Mouse (Mus musculus): ENCODE measurements around the gene Msrb1. TPM values are rescaled to one million over a fixed set of nuclear protein-coding genes. Genes with fewer than 3 reads are reported as not detected.
"Not testable (repeated sequence)": the region's sequence is repeated elsewhere in the genome, so short reads cannot be mapped to it uniquely, and the experiment has no call there.

Msrb1 gene
- polyA plus RNA-seq, 1 experiment from 2014 or later = 23.6 TPM

DNA sequence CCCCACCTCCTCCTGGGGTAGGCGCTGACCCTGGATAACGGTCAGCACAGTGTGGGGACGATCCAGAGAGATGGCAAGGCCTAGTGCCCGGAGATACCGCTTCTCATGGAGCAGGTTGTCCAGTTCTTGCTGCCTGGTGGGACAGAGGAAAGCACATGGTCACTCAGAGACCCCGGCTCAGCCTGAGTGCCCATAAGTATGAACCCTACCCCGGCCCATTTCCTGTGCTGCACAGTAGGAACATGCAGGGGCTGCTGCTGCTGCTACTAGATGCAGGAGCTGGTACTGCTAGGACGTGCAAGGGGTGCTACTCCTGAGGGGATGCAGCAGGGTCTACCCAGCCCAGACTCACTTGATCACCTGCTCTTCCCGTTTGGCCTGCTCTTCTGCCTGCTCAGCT lies 35.2 kb upstream of the Msrb1 start:
- no peak overlapping the region for H3K4me3 ChIP-seq
- peaks cover 57% of the 10 kb centered on the region for H3K36me3 ChIP-seq
- H3K4me1 ChIP-seq = peaks cover 18% of the 10 kb centered on the region
- H3K27me3 ChIP-seq = no peaks in the 10 kb centered on the region
- ATAC-seq (ENCODE audit: insufficient number of reproducible peaks, insufficient read depth, low FRiP score, low TSS enrichment) = no peak
- no peaks in the 10 kb centered on the region for H3K9me3 ChIP-seq
- no peak overlapping the region for H3K4me2 ChIP-seq (replicated peaks)
- H3K27ac ChIP-seq = no peak overlapping the region
- 95% methylated on average over 9 of the region's 9 CpGs for WGBS
- H3K9ac ChIP-seq = no peak overlapping the region

- Histone ChIP-seq H3K4me3 (0 out of 2 replicates have a peak overlapping the region, but pooled peaks have one; percentile 82), H3K4me2 (replicated peaks) (peak overlapping the region; percentile 71; the same call in 1 of the 2 replicates), H3K36me3 (peaks cover 42% of the 10 kb centered on the region), H3K9me3 (no peaks in the 10 kb centered on the region), H3K4me1 (peaks cover 11% of the 10 kb centered on the region), H3K27ac (no peak overlapping the region), H3K27me3 (no peaks in the 10 kb centered on the region), H3K9ac (no peak overlapping the region)
- WGBS = 95% methylated on average over 3 of the region's 3 CpGs
- no peak for ATAC-seq (ENCODE audit: insufficient number of reproducible peaks, insufficient read depth, low FRiP score, low TSS enrichment)
These were observed 30.6 kb upstream of the Msrb1 start for GRCm38 (mm10) chr17:24705821-24706220.

- H3K4me1 ChIP-seq = peaks cover 11% of the 10 kb centered on the region
- peak within 1 kb of the TSS; percentile 71 for H3K9ac ChIP-seq
- peak within 1 kb of the TSS; percentile 82 for H3K4me3 ChIP-seq
- H3K27ac ChIP-seq = peak within 1 kb of the TSS; percentile 71
- H3K9me3 ChIP-seq = no peaks in the 10 kb centered on the region
- H3K4me2 ChIP-seq (replicated peaks) = peak within 1 kb of the TSS; percentile 71
- H3K36me3 ChIP-seq = peaks cover 28% of the 10 kb centered on the region
- H3K27me3 ChIP-seq = no peaks in the 10 kb centered on the region
- WGBS = 3% methylated on average over 32 of the region's 32 CpGs
- ATAC-seq (ENCODE audit: insufficient number of reproducible peaks, insufficient read depth, low FRiP score, low TSS enrichment) = peak; percentile 72; the same call in 1 of the 2 replicates
These were observed 29.3 kb upstream of the Msrb1 start, which contains the start of gene Tbl3 for GRCm38 (mm10) chr17:24706982-24707800. Gene Tbl3, minus strand, starts transcription at chr17:24707660.

GRCm38 (mm10) chr17:24707801-24708425 lies 28.5 kb upstream of the Msrb1 start:
- H3K27ac ChIP-seq = peak overlapping the region; percentile 71
- H3K9me3 ChIP-seq = no peaks in the 10 kb centered on the region
- H3K4me3 ChIP-seq = peak overlapping the region; percentile 82
- H3K9ac ChIP-seq = peak overlapping the region; percentile 71
- ATAC-seq (ENCODE audit: insufficient number of reproducible peaks, insufficient read depth, low FRiP score, low TSS enrichment) = no peak
- peaks cover 11% of the 10 kb centered on the region for H3K4me1 ChIP-seq
- H3K36me3 ChIP-seq = peaks cover 22% of the 10 kb centered on the region
- H3K4me2 ChIP-seq (replicated peaks) = peak overlapping the region; percentile 71
- H3K27me3 ChIP-seq = no peaks in the 10 kb centered on the region
- WGBS = 6% methylated on average over 24 of the region's 24 CpGs

DNA sequence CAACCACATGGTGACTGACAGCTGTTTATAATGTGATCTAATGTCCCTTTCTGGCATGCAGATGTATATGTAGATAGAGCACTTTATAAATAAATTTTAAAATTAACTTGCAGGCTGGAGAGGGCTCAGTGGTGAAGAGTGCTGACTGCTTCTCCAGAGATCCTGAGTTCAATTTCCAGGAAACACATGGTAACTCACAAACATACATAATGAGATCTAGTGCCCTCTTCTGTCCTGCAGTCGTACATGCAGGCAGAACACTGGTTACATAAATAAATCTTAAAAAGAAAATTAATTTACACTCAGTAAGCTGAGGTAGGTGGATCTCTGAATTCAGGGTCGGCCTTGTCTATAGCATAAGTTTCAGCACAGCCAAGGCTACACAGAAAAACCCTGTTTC lies 27.8 kb upstream of the Msrb1 start:
- Histone ChIP-seq H3K36me3 (peaks cover 19% of the 10 kb centered on the region), H3K9me3 (no peaks in the 10 kb centered on the region), H3K4me3 (no peak overlapping the region), H3K4me1 (peaks cover 11% of the 10 kb centered on the region), H3K9ac (no peak overlapping the region), H3K4me2 (replicated peaks) (no peak overlapping the region), H3K27ac (no peak overlapping the region), H3K27me3 (no peaks in the 10 kb centered on the region)
- no peak for ATAC-seq (ENCODE audit: insufficient number of reproducible peaks, insufficient read depth, low FRiP score, low TSS enrichment)
- 34% methylated on average over 2 of the region's 2 CpGs for WGBS

- Histone ChIP-seq H3K4me1 (peaks cover 7% of the 10 kb centered on the region; the same call in 1 of the 2 replicates), H3K9ac (no peak overlapping the region), H3K27ac (no peak overlapping the region), H3K9me3 (no peaks in the 10 kb centered on the region), H3K4me2 (replicated peaks) (no peak overlapping the region), H3K4me3 (no peak overlapping the region), H3K27me3 (no peaks in the 10 kb centered on the region), H3K36me3 (peaks cover 27% of the 10 kb centered on the region)
- WGBS = 83% methylated on average over 6 of the region's 6 CpGs
- no peak for ATAC-seq (ENCODE audit: insufficient number of reproducible peaks, insufficient read depth, low FRiP score, low TSS enrichment)
These were observed 20.9 kb upstream of the Msrb1 start for GRCm38 (mm10) chr17:24715556-24715955.

DNA sequence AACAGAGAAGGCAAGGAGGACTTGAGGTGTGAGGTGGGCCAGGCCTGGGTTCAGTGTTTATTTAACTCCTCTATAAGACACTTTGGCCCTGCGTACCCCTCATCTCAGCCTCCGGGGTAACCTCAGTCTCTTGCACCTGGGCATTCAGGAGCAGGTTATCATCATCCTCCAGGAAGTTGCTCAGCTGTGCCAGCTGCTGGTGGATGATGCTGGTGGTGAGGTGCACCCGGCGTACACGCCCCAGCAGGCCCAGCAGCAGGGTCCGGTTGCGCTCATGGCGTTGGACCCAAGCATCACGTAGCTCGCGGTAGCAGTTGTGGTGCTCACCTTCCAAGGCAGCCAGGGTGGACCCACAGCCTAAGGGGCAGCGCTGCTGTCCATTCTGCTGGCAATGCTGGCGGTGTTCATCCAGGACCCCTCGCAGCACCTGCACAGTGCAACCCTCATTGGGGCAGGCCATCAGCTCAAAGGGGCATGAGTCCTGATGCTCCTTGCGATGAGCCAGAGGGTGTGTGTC lies 20.2 kb upstream of the Msrb1 start:
- Histone ChIP-seq H3K27me3 (no peaks in the 10 kb centered on the region), H3K9ac (no peak overlapping the region), H3K9me3 (no peaks in the 10 kb centered on the region), H3K4me1 (peaks cover 9% of the 10 kb centered on the region), H3K4me3 (no peak overlapping the region), H3K36me3 (peaks cover 31% of the 10 kb centered on the region), H3K27ac (no peak overlapping the region), H3K4me2 (replicated peaks) (no peak overlapping the region)
- no peak for ATAC-seq (ENCODE audit: insufficient number of reproducible peaks, insufficient read depth, low FRiP score, low TSS enrichment)
- WGBS = 97% methylated on average over 15 of the region's 15 CpGs

GRCm38 (mm10) chr17:24717943-24718342 lies 18.5 kb upstream of the Msrb1 start, which contains the start of the genes Rnf151 and Rps2:
Gene Rnf151, minus strand, starts transcription at chr17:24718063.
Gene Rps2, plus strand, starts transcription at chr17:24718116.
- Histone ChIP-seq H3K4me2 (replicated peaks) (peak within 1 kb of the TSS; percentile 66), H3K4me1 (peaks cover 23% of the 10 kb centered on the region), H3K9me3 (no peaks in the 10 kb centered on the region), H3K27ac (no peak within 1 kb of the TSS), H3K9ac (peak within 1 kb of the TSS; percentile 87), H3K27me3 (no peaks in the 10 kb centered on the region), H3K36me3 (peaks cover 45% of the 10 kb centered on the region), H3K4me3 (peak within 1 kb of the TSS; percentile 84)
- no peak for ATAC-seq (ENCODE audit: insufficient number of reproducible peaks, insufficient read depth, low FRiP score, low TSS enrichment)
- 84% methylated on average over 4 of the region's 4 CpGs for WGBS

GRCm38 (mm10) chr17:24718938-24719337 lies 17.5 kb upstream of the Msrb1 start:
- not testable (repeated sequence) for ATAC-seq (ENCODE audit: insufficient number of reproducible peaks, insufficient read depth, low FRiP score, low TSS enrichment); H3K27me3 ChIP-seq; H3K9me3 ChIP-seq
- Histone ChIP-seq H3K27ac (peak overlapping the region; percentile 81; the same call in 1 of the 2 replicates), H3K4me2 (replicated peaks) (peak overlapping the region; percentile 66), H3K4me1 (peaks cover 29% of the 10 kb centered on the region), H3K36me3 (peaks cover 45% of the 10 kb centered on the region), H3K9ac (peak overlapping the region; percentile 87), H3K4me3 (peak overlapping the region; percentile 84)
- 63% methylated on average over 5 of the region's 5 CpGs for WGBS

DNA sequence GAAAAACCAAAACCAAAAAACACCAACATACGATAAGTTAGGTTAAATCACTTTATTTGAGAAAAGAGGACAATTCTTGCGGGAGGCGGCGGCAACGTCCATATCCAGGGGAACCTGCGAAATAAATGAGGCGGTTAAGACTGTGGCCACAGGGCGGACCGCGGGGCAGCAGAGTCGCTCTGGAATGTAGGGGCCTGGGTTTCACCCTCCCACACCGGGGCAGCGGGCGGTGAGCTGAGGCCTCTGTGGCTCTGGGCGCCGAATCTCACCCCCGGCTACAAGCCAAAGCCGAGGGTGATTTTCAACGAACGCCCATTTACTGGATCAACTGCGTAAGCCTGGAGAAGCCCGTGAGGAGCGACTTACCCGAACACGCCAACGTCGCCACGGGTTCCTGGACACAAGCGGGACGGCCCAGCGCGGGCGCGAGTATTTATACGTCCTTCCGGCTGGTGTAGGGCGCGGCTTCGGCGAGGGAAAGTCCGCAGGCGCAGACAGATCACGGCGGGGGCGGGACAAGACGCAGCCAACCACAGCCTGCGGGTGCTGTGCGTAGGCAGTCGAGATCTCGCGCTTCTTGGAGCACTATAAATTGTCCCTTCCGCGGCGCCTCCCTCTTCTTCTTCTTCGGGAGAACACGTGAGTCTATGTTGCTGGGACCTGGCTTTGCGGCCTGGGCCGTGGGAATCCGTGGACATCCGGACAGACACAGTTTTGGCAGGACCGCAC lies 16.8 kb upstream of the Msrb1 start:
- H3K27ac ChIP-seq = peak overlapping the region; percentile 89
- peak; percentile 98 for ATAC-seq (ENCODE audit: insufficient number of reproducible peaks, insufficient read depth, low FRiP score, low TSS enrichment)
- H3K27me3 ChIP-seq = no peaks in the 10 kb centered on the region
- H3K4me1 ChIP-seq = peaks cover 29% of the 10 kb centered on the region
- peaks cover 45% of the 10 kb centered on the region for H3K36me3 ChIP-seq
- peak overlapping the region; percentile 85 for H3K4me2 ChIP-seq (replicated peaks)
- peak overlapping the region; percentile 84 for H3K4me3 ChIP-seq
- no peaks in the 10 kb centered on the region for H3K9me3 ChIP-seq
- H3K9ac ChIP-seq = peak overlapping the region; percentile 88
- WGBS = under 1% methylated on average over 61 of the region's 61 CpGs

- Histone ChIP-seq H3K4me1 (peaks cover 29% of the 10 kb centered on the region), H3K4me2 (replicated peaks) (peak overlapping the region; percentile 85), H3K27ac (0 out of 2 replicates have a peak overlapping the region, but pooled peaks have one; percentile 89), H3K9ac (peak overlapping the region; percentile 88), H3K36me3 (peaks cover 41% of the 10 kb centered on the region), H3K4me3 (peak overlapping the region; percentile 84)
- H3K27me3 ChIP-seq; H3K9me3 ChIP-seq; ATAC-seq (ENCODE audit: insufficient number of reproducible peaks, insufficient read depth, low FRiP score, low TSS enrichment): not testable (repeated sequence)
- 2% methylated on average over 11 of the region's 11 CpGs for WGBS
These were observed 15.8 kb upstream of the Msrb1 start for GRCm38 (mm10) chr17:24720616-24721015.
